Mouse (Mus musculus) MEL (cell line): ENCODE data around the gene Arsb.

Experiments
- CHD2 ChIP-seq: IDR thresholded peaks from 2 replicates; pipeline ENCODE4 v1.6.1; 2011; ENCODE audit warnings: low read length, improper control_type of control experiment
- CTCF ChIP-seq, 3 experiments: IDR thresholded peaks in 2 of 3; conservative IDR thresholded peaks in 1 of 3; 2 replicates each; pipeline ENCODE4 v1.5.1; 2011 to 2012; ENCODE audit warnings: low read length in 3 of 3, low read depth in 2 of 3, mild to moderate bottlenecking in 2 of 3, improper control_type of control experiment in 1 of 3, inconsistent platforms in 1 of 3, mixed read lengths in 1 of 3, moderate library complexity in 1 of 3; ENCODE audit not compliant: control insufficient read depth in 1 of 3, insufficient read depth in 1 of 3, poor library complexity in 1 of 3, severe bottlenecking in 1 of 3
- E2F4 ChIP-seq: IDR thresholded peaks from 2 replicates; pipeline ENCODE4 v1.6.1; 2011; ENCODE audit warnings: low read depth, low read length, improper control_type of control experiment, borderline replicate concordance
- EP300 ChIP-seq, 2 experiments: IDR thresholded peaks; 2 replicates each; pipeline ENCODE4 v1.6.1; 2011; ENCODE audit warnings: improper control_type of control experiment in 2 of 2, low read length in 2 of 2, low read depth in 1 of 2, mild to moderate bottlenecking in 1 of 2
- MAFK ChIP-seq: IDR thresholded peaks from 2 replicates; pipeline ENCODE4 v1.6.1; 2011; ENCODE audit warnings: low read depth, mild to moderate bottlenecking, low read length, improper control_type of control experiment, borderline replicate concordance
- MAX ChIP-seq: IDR thresholded peaks from 2 replicates; pipeline ENCODE4 v1.6.1; 2011; ENCODE audit warnings: low read length, improper control_type of control experiment
- POLR2A ChIP-seq, 2 experiments: IDR thresholded peaks; 2 replicates each; pipeline ENCODE4 v1.6.1; 2011 to 2012; ENCODE audit warnings: low read length in 2 of 2, mild to moderate bottlenecking in 2 of 2, control low read depth in 1 of 2, improper control_type of control experiment in 1 of 2, low read depth in 1 of 2, moderate library complexity in 1 of 2; ENCODE audit not compliant: control insufficient read depth in 1 of 2, insufficient read depth in 1 of 2, poor library complexity in 1 of 2
- POLR2AphosphoS2 ChIP-seq: IDR thresholded peaks from 2 replicates; pipeline ENCODE4 v1.6.1; 2011; ENCODE audit warnings: low read length, improper control_type of control experiment
- RAD21 ChIP-seq: IDR thresholded peaks from 2 replicates; pipeline ENCODE4 v1.6.1; 2011; ENCODE audit warnings: mild to moderate bottlenecking, low read depth, low read length, improper control_type of control experiment
- SIN3A ChIP-seq: IDR thresholded peaks from 2 replicates; pipeline ENCODE4 v1.6.1; 2012; ENCODE audit warnings: low read length, improper control_type of control experiment, inconsistent platforms
- USF2 ChIP-seq, 2 experiments: IDR thresholded peaks; 2 replicates each; pipeline ENCODE4 v1.6.1; 2011 to 2012; ENCODE audit warnings: improper control_type of control experiment in 2 of 2, low read length in 2 of 2, borderline replicate concordance in 1 of 2, inconsistent platforms in 1 of 2, low read depth in 1 of 2, mild to moderate bottlenecking in 1 of 2; ENCODE audit not compliant: insufficient read depth in 1 of 2
- ZMIZ1 ChIP-seq: IDR thresholded peaks from 2 replicates; pipeline ENCODE4 v1.6.1; 2012; ENCODE audit warnings: low read depth, mild to moderate bottlenecking, inconsistent platforms, low read length, improper control_type of control experiment, moderate library complexity
- ZNF384 ChIP-seq: IDR thresholded peaks from 2 replicates; pipeline ENCODE4 v1.6.1; 2012; ENCODE audit warnings: low read depth, mild to moderate bottlenecking, inconsistent platforms, low read length, improper control_type of control experiment

- TF ChIP-seq E2F4 (no peak), CTCF (IDR thresholded peaks at IDR 0.05 in 2 of 3, conservative IDR thresholded peaks at IDR 0.05 in 1 of 3; ENCODE audit: control insufficient read depth in 1 of 3, insufficient read depth in 1 of 3, low read depth in 2 of 3, low read length in 3 of 3, poor library complexity in 1 of 3, severe bottlenecking in 1 of 3) (no peak), POLR2A (IDR thresholded peaks at IDR 0.05; ENCODE audit: control insufficient read depth in 1 of 2, insufficient read depth in 1 of 2, low read depth in 1 of 2, low read length in 2 of 2, poor library complexity in 1 of 2) (no peak), MAFK (no peak), MAX (no peak), RAD21 (no peak), ZNF384 (no peak), EP300 (IDR thresholded peaks at IDR 0.05; ENCODE audit: low read depth in 1 of 2, low read length in 2 of 2) (no peak), CHD2 (no peak), SIN3A (no peak), ZMIZ1 (no peak), POLR2AphosphoS2 (no peak), USF2 (IDR thresholded peaks at IDR 0.05; ENCODE audit: borderline replicate concordance in 1 of 2, insufficient read depth in 1 of 2, low read depth in 1 of 2, low read length in 2 of 2) (no peak)
Observed at GRCm38 (mm10) chr13:93864066-93864740, 92.8 kb downstream of the Arsb start.
